Mouse (Mus musculus): Measurements from ENCODE around the gene Lnx2.

Gene Lnx2

DNA sequence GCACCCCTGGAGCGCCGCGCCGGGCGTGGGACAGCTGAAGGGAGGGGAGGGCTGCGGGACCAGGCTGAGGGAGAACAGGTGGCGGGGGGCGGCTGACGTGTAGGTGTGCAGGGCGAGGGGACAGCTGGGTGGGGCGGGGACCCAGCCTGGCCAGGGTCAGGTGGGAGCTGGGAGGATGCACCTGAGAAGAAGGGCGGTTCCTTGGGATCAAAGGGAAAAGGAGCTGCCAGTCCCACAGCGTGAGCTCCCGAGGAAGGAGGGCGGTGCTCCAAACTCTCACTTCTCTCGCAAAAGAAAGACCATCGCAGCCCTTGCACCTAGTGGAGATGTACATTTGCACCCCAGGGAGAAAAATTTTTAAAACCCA lies 396 bp upstream of the Lnx2 start, which contains the start of gene Polr1d:
Gene Polr1d (plus strand): TSS at position 252 of the 367 bp plus-strand sequence.
- DNase-seq: no peak

DNA sequence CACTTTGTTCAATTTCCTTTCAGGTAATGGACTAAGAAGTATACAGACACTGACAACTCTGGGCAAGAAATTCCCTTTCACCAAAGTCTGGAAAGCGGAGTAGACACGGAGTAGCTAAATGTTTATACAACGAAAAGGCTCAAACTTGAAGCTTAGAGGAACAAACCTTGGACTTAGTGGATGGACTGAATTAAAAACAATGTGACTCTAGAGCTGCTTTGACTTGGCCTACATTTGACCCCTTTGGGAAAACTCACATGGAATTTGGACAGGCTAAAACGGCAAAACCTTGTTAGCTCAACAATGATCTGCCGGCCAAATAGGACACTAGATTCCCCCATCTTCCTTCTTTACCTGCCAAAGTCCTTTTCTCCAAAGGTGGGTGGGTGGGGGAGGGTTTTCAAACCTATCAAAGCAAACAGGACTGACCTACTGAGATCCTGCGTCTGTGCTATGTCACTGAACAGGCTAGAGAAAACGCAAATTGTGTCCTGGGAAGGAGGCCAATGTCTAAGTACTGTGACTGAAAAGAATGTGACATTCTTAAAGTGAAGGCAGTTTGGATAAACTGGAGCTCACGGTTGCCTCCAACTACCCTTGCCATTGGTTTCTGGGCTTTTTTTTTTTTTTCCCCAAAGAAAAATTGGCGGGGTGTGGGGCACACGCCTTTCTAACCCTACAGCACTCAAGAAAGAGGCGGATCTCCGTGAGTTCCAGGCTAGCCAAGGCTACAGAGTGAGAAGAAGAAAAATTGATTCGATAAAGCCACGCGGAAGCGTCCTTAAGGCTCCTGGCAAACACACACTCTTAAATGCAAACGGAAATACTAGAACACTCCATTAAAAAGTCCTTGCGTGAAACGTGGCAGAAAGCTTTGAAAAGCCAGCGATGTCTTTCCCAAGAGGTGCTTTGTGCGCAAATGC lies 1.0 kb downstream of the Lnx2 start:
- peak; percentile 21 for DNase-seq

- no peak for DNase-seq
These were observed 2.6 kb downstream of the Lnx2 start for GRCm38 (mm10) chr5:147073805-147074204.

- no peak for DNase-seq
These were observed 4.5 kb downstream of the Lnx2 start for GRCm38 (mm10) chr5:147071886-147072285.

DNA sequence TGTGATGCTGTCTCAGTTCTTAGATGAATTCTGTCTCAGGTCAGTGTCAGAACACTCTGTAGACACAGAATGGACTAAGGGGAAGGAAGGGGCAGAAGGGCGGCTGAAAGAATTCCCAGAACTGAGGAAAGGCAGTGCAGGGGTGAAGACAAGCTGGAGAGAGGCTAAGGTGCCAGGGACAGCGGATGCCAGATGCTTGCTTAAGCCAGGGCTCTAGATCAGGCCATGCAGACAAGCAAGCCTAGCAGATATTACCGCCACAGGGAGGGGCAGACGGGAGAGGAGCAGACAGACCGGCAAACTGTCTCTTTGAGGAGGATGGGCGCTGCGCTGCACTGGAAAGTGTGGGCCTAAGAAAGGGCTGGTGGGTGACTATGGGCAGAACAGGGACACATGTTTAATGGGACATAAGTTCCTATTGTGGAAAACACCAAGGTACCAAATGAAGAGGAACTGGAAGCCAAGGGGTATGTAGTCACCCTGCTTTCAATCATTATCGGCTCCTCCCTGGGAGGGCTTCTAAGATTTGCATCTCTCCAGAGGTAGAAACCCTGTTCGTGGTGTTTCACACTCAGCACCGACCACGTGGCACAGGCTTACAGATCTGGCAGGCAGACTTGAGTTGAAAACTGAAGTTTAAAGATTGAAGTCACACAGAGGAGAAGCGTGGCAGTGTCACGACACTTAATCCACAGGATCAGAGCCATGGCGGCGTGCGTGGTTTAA lies 5.4 kb downstream of the Lnx2 start:
- no peak for DNase-seq

DNA sequence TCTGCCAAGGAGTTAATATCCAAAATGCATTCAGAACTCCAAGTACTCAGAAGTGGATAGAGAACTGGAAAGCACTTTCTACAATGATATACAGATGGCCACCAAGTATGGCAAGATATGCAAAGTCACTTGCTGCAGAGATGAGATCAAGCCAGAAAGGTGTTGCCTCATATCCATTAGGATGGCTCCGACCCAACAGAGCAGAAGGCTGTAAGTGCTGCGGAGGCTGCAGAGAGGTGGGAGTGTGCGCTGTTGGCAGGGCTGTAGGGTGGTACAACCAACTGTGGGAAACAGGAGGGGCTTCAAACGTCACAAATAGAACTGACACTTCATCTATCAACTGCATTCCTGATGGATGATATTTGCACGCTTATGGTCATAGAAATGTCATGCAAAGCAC lies 7.5 kb downstream of the Lnx2 start:
- DNase-seq: no peak

- DNase-seq: no peak
These were observed 9.4 kb downstream of the Lnx2 start for GRCm38 (mm10) chr5:147066965-147067364.

GRCm38 (mm10) chr5:147066129-147066528 lies 10.3 kb downstream of the Lnx2 start:
- no peak for DNase-seq

- DNase-seq: no peak
These were observed 13.1 kb downstream of the Lnx2 start for GRCm38 (mm10) chr5:147063215-147063661.

DNA sequence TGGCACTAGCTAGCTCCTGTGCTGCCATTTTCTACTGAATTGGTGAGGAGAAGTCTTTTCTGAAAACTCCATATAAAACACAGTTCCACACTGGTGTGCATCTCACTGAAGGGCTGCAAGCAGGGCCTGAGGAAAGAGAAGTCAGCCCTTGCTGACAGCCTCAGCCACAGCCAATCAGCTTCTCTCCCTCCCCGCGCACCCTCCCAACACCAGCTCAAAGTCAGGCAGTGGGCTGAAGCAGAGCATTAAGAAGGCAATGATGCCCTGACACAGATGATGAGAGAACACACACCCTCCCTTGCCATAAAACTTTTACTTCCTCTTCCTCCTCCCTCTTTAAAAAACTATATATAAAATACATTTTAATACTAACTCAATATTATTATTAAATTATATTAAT lies 16.4 kb downstream of the Lnx2 start:
- no peak for DNase-seq

GRCm38 (mm10) chr5:147059319-147059718 lies 17.1 kb downstream of the Lnx2 start:
- DNase-seq: no peak

DNA sequence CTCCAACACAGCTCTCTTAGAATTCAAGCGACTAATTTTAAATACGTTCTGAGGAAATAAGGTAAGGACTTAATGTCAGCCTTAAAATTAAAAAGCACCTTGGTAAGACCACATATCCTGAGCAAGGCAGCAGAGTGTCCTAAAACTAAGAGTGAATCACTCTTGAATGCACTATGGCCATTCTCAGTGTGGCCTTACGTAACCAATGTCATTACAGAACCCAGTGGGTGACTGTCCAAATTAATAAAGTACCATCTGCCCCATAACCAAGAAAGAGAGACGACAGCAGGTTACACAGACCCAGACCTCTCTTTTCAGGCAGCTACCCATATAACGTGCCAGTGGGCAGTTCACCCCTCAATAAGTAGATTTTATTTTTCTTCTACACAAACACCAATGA lies 17.7 kb downstream of the Lnx2 start:
- DNase-seq: no peak

DNA sequence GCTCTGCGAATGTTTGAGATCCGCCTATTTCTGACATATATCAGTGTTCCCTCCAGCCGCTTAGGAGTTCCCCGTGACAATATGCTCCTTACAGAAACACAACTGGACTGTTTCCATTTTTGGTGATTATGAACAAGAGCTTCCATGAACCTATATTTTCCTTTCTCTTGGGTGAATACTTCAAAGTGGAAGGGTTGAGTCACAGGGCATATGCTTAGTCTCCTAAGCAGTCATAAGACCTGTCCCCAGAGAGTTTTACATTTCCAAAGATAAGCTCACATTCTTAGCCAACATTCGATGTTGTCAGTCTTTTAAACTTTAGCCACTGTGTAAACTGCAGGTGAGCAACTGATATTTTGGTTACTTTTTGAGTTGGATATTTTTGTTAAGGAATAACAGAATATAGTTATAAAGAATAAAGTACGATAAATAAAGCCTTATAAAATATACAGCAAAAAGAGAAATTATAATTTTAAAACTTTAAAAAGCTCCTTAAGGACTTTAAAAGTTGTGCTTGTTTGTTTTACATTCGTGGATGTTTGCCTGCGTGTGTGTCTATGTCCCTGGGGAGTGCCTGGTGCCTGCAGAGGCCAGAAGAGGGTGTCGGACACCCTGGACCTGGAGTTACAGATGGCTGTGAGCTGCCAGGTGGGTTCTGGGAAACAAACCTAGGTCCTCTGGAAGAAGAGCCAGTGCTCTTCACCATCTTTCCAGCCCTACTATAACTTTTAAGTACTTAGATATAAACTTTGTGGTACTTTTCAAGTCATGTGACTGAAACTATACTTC lies 18.6 kb downstream of the Lnx2 start:
- no peak for DNase-seq

DNA sequence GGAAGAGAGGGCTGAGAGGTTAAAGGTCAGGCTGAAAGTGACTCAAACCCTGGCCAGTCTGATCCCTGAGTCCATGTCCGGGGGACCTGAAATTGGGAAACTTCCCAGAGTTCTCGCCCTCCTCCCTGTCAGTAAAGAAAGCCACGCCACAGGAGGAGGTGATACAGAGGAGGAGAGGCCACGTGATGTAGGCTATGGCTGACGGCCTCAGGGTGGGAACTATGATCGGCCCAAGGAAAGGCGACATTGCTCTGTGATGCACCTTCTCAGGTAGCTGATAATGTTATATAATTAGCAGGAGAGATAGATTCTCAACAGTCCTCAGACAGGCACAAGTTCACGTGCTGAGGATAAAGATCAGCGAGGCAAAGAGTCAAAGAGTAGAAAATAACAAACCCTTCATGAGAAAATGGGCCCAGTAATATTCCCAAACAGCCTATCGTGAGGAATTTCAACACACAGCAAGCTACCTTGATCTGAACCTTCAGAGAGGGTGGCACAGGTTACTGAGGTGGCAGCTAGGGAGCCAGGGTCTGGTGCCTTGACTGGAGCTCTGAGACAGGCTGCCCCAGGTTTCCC lies 19.6 kb downstream of the Lnx2 start:
- no peak for DNase-seq

DNA sequence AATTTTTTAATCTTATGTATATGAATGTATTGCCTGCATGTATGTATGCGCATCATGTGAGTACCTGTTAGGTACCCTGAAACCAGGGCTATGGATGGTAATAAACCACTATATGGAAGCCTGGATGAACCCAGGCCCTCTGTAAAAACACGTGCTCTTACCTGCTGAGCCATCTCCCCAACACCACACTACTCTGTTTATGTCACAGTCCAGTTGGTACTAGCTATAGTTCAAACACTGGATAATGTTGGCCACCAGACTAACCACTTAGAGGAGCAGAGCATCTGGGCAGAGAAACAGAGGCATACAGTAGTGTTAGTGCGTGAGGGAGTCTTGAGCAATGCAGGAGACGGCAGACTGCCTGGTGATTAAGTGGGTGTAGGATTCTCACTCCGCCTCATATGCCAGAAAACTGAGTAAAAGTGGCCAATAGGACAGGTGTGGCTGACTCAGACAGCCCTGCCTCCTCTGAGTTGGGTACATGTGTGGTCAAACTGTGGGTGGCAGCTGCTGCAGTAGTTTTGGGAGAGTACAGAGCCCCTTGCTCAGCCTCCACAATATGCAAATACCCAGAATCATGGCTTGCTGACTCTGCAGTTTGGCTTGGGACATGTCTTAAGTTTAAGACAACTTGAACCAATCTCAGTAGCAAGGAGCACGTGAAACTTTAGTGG lies 20.7 kb downstream of the Lnx2 start:
- no peak for DNase-seq

DNA sequence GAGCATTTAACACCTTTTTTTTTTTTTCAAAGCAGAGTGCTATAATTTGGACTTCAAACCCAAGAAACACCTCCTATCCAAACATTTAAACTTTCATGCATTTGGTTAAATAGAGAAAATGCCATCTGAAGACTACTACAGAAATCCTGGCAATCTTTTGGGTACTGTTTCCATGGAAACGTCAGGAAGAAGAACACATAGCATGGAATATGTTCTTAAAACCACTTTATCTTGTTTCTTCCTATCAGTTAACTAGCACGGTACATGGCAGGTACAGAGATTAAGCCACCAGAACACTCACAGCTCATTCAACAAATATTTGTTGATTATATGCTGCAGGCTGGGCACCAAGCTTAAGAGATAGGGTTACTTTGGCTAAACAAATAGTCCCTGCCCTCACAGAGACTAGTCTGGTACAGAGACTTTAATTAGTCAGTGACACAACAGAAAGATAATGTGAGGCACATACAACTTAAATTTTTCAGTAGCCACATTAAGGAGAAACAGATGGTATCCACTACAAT lies 21.6 kb downstream of the Lnx2 start:
- DNase-seq: no peak

DNA sequence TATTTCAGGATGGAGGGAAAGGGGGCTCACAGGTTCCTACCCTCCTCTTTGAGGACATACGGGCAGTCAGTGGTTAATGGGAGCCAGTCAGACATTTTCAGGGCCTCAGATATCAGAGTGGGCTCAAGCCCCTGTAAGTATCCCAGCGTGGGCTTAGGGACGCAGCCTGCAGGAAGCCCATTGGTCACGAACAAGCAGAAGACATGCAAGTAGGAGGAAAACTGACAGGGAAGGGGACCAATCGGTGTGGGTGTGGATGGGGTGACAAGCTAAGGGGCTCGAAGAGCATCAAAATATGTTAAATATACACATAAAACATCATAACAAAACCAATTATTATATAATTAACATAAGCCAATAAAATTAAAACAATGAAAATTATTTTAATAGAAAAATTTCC lies 22.1 kb downstream of the Lnx2 start:
- no peak for DNase-seq

DNA sequence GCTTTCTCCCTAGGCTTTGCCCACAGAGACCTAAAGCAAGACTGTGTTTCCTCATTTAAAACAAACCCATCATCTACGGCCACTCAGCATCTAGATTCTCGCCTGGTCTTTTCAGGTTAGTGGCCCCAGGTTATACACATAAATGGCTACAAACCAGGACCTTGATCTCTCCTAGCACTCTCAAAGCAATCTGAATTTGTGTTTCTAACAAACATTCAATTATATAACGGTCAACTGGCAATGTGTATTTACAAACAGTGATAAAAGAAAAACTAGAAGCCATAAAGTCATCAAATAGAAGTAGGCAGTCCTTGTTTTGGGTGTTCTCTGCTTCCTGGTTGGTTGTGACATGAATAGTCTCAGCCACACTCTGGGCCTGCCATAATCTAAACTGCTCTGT lies 22.9 kb downstream of the Lnx2 start:
- DNase-seq: no peak

GRCm38 (mm10) chr5:147053071-147053470 lies 23.3 kb downstream of the Lnx2 start:
- no peak for DNase-seq

DNA sequence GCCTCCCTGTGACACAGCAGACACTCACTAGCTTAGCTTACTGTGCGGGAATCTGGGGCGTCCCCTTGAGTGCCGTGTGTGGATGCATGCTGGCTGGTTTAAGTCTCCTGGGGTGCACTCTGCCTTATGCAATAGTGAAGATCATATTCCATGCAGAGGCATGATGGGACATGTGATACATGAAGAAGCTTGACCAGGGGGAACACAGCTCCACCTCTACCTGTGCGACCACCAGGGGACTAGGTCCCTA lies 24.2 kb downstream of the Lnx2 start:
- no peak for DNase-seq

GRCm38 (mm10) chr5:147051500-147052308 lies 24.7 kb downstream of the Lnx2 start:
- no peak for DNase-seq

All from embryo, embryonic 11 days (tissue).